Mouse (Mus musculus): ENCODE results near the gene Hnrnpul1. TPM values are rescaled to one million over a fixed set of nuclear protein-coding genes. Genes with fewer than 3 reads are reported as not detected.
A peak's percentile ranks its signal among the peaks of the same experiment; 100 is the strongest.
"Not testable (repeated sequence)": the region's sequence is repeated elsewhere in the genome, so short reads cannot be mapped to it uniquely, and the experiment has no call there.

The Hnrnpul1 gene
- polyA plus RNA-seq, 1 experiment, result 84.0 TPM

DNA sequence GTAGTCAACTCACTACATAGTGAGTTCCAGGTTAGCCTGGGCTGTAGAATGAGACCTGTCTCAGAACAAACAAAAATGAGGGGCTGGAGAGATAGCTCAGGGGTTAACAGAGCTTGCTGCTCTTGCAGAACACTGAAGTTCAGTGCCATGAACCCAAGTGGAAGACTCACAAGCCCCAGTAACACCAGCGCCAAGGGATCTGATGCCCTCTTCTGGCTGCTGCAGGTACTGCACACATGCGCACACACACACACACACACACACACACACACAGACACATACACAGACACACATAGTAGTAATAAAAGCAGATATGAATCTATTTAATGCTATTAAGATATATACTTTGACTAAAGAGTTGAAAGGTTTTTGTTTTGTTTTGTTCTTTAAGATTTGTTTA lies 44.0 kb upstream of the Hnrnpul1 start:
- H3K79me2 ChIP-seq (ENCODE audit: control insufficient read depth, insufficient read depth), result no peaks in the 10 kb centered on the region
- H3K79me3 ChIP-seq (ENCODE audit: low read depth), result no peaks in the 10 kb centered on the region
- no peak overlapping the region for H3ac ChIP-seq (ENCODE audit: control insufficient read depth, insufficient read length, low read depth)
- H3K4me3 ChIP-seq (ENCODE audit: insufficient read depth, poor library complexity, severe bottlenecking), result no peak overlapping the region
- H3K36me3 ChIP-seq (ENCODE audit: control insufficient read depth, insufficient read depth), result no peaks in the 10 kb centered on the region
- TF ChIP-seq MAX (IDR thresholded peaks at IDR 0.05), result no peak
- TF ChIP-seq CTCF (IDR thresholded peaks at IDR 0.05; ENCODE audit: control insufficient read depth, insufficient read depth, insufficient read length), result no peak
- TF ChIP-seq MYOG (IDR thresholded peaks at IDR 0.05; ENCODE audit: control insufficient read depth, extremely low read depth, insufficient read length), result no peak
- TF ChIP-seq MYOD1 (IDR thresholded peaks at IDR 0.05; ENCODE audit: control insufficient read depth, insufficient read length, low read depth), result no peak
- no peak for TF ChIP-seq CEBPB (IDR thresholded peaks at IDR 0.05; ENCODE audit: low read depth)
- no peak for TF ChIP-seq FOSL1 (IDR thresholded peaks at IDR 0.05; ENCODE audit: insufficient read depth, low read length, poor library complexity, severe bottlenecking)
- TF ChIP-seq USF1 (IDR thresholded peaks at IDR 0.05; ENCODE audit: low read depth), result no peak
- H3K27me3 ChIP-seq (ENCODE audit: control insufficient read depth, insufficient read depth, insufficient read length), result no peaks in the 10 kb centered on the region

DNA sequence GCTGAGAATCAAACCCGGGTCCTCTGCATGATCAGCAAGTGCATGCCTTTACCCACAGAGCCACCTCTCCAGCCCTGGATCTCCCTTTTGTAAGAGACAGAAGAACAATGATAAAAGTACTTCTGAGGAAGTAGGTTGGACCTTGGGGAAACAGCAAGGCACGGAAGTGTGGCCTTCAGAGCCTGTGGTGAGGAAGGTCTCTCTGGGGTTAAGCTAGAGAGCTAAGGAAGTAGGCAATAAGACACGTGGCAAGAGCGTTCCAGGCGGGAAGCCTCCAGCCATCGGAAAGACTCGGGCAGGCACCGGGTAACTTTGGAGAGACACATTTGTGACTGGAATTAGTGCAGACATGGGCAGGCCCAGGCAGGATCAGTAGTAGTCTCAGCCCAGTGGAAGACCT lies 40.2 kb upstream of the Hnrnpul1 start:
- H3ac ChIP-seq (ENCODE audit: control insufficient read depth, insufficient read length, low read depth), result no peak overlapping the region
- no peaks in the 10 kb centered on the region for H3K27me3 ChIP-seq (ENCODE audit: control insufficient read depth, insufficient read depth, insufficient read length)
- peaks cover 8% of the 10 kb centered on the region for H3K79me2 ChIP-seq (ENCODE audit: control insufficient read depth, insufficient read depth)
- no peaks in the 10 kb centered on the region for H3K36me3 ChIP-seq (ENCODE audit: control insufficient read depth, insufficient read depth)
- peaks cover 5% of the 10 kb centered on the region for H3K79me3 ChIP-seq (ENCODE audit: low read depth)
- H3K4me3 ChIP-seq (ENCODE audit: insufficient read depth, poor library complexity, severe bottlenecking), result no peak overlapping the region
- TF ChIP-seq MAX (IDR thresholded peaks at IDR 0.05) (no peak), MYOG (IDR thresholded peaks at IDR 0.05; ENCODE audit: control insufficient read depth, extremely low read depth, insufficient read length) (no peak), MYOD1 (IDR thresholded peaks at IDR 0.05; ENCODE audit: control insufficient read depth, insufficient read length, low read depth) (no peak), CTCF (IDR thresholded peaks at IDR 0.05; ENCODE audit: control insufficient read depth, insufficient read depth, insufficient read length) (no peak), FOSL1 (IDR thresholded peaks at IDR 0.05; ENCODE audit: insufficient read depth, low read length, poor library complexity, severe bottlenecking) (no peak), CEBPB (IDR thresholded peaks at IDR 0.05; ENCODE audit: low read depth) (no peak)

DNA sequence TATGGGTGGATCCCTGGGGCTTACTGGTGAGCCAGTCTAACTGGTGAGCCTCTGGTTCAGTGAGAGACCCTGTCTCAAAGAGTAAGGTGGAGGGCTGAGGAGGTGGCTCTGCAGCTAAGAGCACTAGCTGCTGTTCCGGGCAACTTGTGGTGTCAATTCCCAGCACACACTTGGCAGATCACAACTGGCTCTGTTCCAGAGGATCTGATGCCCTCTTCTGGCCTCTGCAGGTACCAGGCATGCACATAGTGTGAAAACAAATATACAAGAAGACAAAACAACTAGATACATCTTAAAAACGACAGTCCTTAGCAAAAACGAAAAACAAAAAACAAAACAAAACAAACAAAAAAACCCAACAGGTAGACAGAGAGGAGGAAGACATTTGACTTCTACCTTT lies 39.1 kb upstream of the Hnrnpul1 start:
- H3K4me3 ChIP-seq (ENCODE audit: insufficient read depth, poor library complexity, severe bottlenecking), result no peak overlapping the region
- TF ChIP-seq USF1 (IDR thresholded peaks at IDR 0.05; ENCODE audit: low read depth) (no peak), CEBPB (IDR thresholded peaks at IDR 0.05; ENCODE audit: low read depth) (no peak), CTCF (IDR thresholded peaks at IDR 0.05; ENCODE audit: control insufficient read depth, insufficient read depth, insufficient read length) (no peak), MYOD1 (IDR thresholded peaks at IDR 0.05; ENCODE audit: control insufficient read depth, insufficient read length, low read depth) (no peak)
- H3K36me3 ChIP-seq (ENCODE audit: control insufficient read depth, insufficient read depth), result no peaks in the 10 kb centered on the region
- H3K79me2 ChIP-seq (ENCODE audit: control insufficient read depth, insufficient read depth), result peaks cover 19% of the 10 kb centered on the region
- no peaks in the 10 kb centered on the region for H3K27me3 ChIP-seq (ENCODE audit: control insufficient read depth, insufficient read depth, insufficient read length)
- H3K79me3 ChIP-seq (ENCODE audit: low read depth), result peaks cover 8% of the 10 kb centered on the region
- H3ac ChIP-seq (ENCODE audit: control insufficient read depth, insufficient read length, low read depth), result no peak overlapping the region

DNA sequence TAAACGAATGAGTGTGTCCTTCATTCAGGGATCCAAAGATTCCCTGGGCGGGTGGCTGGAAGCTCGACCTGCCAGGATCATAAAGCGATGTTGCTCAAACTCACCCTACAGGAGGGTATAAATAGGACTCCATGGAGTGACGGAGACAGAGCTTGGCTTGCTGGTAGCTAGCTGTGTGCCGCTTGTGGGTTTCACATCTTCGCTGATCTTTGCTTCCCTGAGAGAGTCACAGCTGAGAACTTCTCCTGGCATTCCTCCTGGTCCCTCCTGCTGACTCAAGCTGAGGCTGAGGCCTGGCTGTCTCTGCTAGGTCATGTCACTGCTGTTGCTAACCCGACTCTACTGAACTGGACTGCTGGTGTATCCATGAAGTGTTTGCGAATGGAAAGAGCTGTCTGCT lies 38.4 kb upstream of the Hnrnpul1 start:
- H3ac ChIP-seq (ENCODE audit: control insufficient read depth, insufficient read length, low read depth); H3K36me3 ChIP-seq (ENCODE audit: control insufficient read depth, insufficient read depth); H3K4me3 ChIP-seq (ENCODE audit: insufficient read depth, poor library complexity, severe bottlenecking); H3K27me3 ChIP-seq (ENCODE audit: control insufficient read depth, insufficient read depth, insufficient read length): not testable (repeated sequence)
- Histone ChIP-seq H3K79me3 (ENCODE audit: low read depth) (peaks cover 11% of the 10 kb centered on the region), H3K79me2 (ENCODE audit: control insufficient read depth, insufficient read depth) (peaks cover 26% of the 10 kb centered on the region)

DNA sequence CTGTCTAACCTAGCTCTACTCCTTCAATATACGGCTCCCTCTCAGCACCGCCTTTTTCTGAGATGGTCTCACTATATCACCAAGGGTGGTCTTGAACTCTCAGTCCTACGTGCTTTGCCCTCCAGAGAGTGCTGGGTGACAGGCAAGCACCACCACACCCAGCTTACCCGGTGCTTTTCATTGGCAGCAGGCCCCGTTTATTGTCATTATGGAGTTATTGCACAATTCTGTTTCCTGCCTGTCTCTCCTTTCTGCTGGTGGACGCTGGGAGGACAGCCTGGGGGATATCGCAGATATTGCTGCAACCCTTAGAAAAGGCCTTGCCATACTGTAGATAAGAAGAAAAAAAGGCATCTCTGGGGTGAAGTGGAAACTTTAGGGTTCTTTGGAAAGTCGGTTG lies 36.1 kb upstream of the Hnrnpul1 start:
- TF ChIP-seq CEBPB (IDR thresholded peaks at IDR 0.05; ENCODE audit: low read depth) (peak; percentile 93), CTCF (IDR thresholded peaks at IDR 0.05; ENCODE audit: control insufficient read depth, insufficient read depth, insufficient read length) (no peak)
- Histone ChIP-seq H3K79me3 (ENCODE audit: low read depth) (peaks cover 33% of the 10 kb centered on the region), H3K79me2 (ENCODE audit: control insufficient read depth, insufficient read depth) (peaks cover 49% of the 10 kb centered on the region), H3K4me3 (ENCODE audit: insufficient read depth, poor library complexity, severe bottlenecking) (no peak overlapping the region), H3ac (ENCODE audit: control insufficient read depth, insufficient read length, low read depth) (no peak overlapping the region), H3K27me3 (ENCODE audit: control insufficient read depth, insufficient read depth, insufficient read length) (no peaks in the 10 kb centered on the region), H3K36me3 (ENCODE audit: control insufficient read depth, insufficient read depth) (peaks cover 10% of the 10 kb centered on the region)

DNA sequence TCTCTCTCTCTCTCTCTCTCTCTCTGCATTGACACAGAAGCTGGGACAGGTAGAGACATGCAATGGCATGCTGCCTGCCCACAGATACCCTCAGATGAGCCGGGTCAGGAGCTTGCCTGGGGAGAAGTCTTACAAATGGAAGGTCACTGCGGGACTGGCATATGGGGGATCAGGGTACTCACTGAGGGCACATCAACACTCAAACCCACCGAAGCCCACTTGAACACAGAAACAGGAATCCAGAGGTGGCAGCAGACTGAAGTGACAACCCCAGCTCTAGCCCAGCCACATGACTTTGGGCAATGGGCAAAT lies 34.5 kb upstream of the Hnrnpul1 start:
- Histone ChIP-seq H3ac (ENCODE audit: control insufficient read depth, insufficient read length, low read depth) (peak overlapping the region; percentile 89), H3K79me2 (ENCODE audit: control insufficient read depth, insufficient read depth) (peaks cover 65% of the 10 kb centered on the region), H3K27me3 (ENCODE audit: control insufficient read depth, insufficient read depth, insufficient read length) (no peaks in the 10 kb centered on the region), H3K79me3 (ENCODE audit: low read depth) (peaks cover 38% of the 10 kb centered on the region), H3K36me3 (ENCODE audit: control insufficient read depth, insufficient read depth) (peaks cover 18% of the 10 kb centered on the region), H3K4me3 (ENCODE audit: insufficient read depth, poor library complexity, severe bottlenecking) (peak overlapping the region; percentile 65)
- TF ChIP-seq CEBPB (IDR thresholded peaks at IDR 0.05; ENCODE audit: low read depth), result no peak
- TF ChIP-seq MYOG (IDR thresholded peaks at IDR 0.05; ENCODE audit: control insufficient read depth, extremely low read depth, insufficient read length), result no peak
- no peak for TF ChIP-seq MYOD1 (IDR thresholded peaks at IDR 0.05; ENCODE audit: control insufficient read depth, insufficient read length, low read depth)
- no peak for TF ChIP-seq CTCF (IDR thresholded peaks at IDR 0.05; ENCODE audit: control insufficient read depth, insufficient read depth, insufficient read length)
- TF ChIP-seq FOSL1 (IDR thresholded peaks at IDR 0.05; ENCODE audit: insufficient read depth, low read length, poor library complexity, severe bottlenecking), result no peak
- no peak for TF ChIP-seq USF1 (IDR thresholded peaks at IDR 0.05; ENCODE audit: low read depth)

Measured in C2C12 (cell line).